Mouse (Mus musculus) testis, adult 2 months (tissue): ENCODE results near the gene Pogz.
"Not testable (repeated sequence)": the region's sequence is repeated elsewhere in the genome, so short reads cannot be mapped to it uniquely, and the experiment has no call there.

Experiments
- CTCF ChIP-seq: fragments of 200-500 bp; IDR thresholded peaks from 2 replicates; pipeline ENCODE4 v1.5.1; 2012; ENCODE audit warnings: low read depth, mild to moderate bottlenecking, inconsistent platforms, low read length, moderate library complexity; ENCODE audit not compliant: control insufficient read depth, insufficient read depth, insufficient replicate concordance
- POLR2A ChIP-seq: fragments of 200-500 bp; IDR thresholded peaks from 2 replicates; pipeline ENCODE4 v1.6.1; 2012; ENCODE audit warnings: low read depth, mild to moderate bottlenecking, inconsistent platforms, low read length, moderate library complexity; ENCODE audit not compliant: control insufficient read depth

- TF ChIP-seq POLR2A, CTCF: not testable (repeated sequence)
Observed at GRCm38 (mm10) chr3:94930386-94931266, 93.3 kb downstream of the Pogz start.
